Mouse (Mus musculus): ENCODE results near the gene Bcl2l13. TPM values are rescaled to one million over a fixed set of nuclear protein-coding genes. Genes with fewer than 3 reads are reported as not detected.
A peak's percentile ranks its signal among the peaks of the same experiment; 100 is the strongest.
"Not testable (repeated sequence)": the region's sequence is repeated elsewhere in the genome, so short reads cannot be mapped to it uniquely, and the experiment has no call there.

Gene Bcl2l13
- total RNA-seq, 1 experiment = 19.5 TPM

DNA sequence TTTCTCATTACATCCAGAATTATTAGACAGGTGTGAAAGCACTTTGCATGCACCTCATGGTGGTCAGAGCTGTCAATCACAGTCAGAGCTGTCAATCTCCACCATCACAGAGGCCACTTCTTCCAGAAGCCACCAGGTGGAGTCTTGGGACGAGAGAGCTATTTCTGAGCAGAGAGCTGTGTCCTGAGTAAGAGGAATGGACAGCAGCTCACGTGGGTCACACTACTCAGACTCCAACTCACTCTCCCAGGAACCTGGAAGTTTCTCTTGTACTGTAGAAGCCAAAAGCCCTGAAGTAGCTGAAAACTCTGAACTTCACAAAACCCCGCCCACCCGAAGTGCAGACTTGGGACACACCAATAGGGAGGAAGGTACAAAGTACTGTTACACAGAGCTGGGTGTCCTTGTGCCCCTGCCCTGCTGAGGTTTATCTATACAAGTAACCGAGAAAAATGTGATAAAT, 67.5 kb downstream of the Bcl2l13 start:
- DNase-seq (ENCODE audit: low read depth, low spot score) = peak; percentile 66
- H3K4me1 ChIP-seq (ENCODE audit: control insufficient read depth in 2 of 2, insufficient read depth in 2 of 2, low read length in 2 of 2, poor library complexity in 1 of 2) = peaks cover 3 to 10% of the 10 kb centered on the region in 2 experiments
- in situ Hi-C loops (cut with MboI; ENCODE audit: low sequenced_read_pairs in 2 of 2, unreplicated experiment in 2 of 2) = no loop called here

DNA sequence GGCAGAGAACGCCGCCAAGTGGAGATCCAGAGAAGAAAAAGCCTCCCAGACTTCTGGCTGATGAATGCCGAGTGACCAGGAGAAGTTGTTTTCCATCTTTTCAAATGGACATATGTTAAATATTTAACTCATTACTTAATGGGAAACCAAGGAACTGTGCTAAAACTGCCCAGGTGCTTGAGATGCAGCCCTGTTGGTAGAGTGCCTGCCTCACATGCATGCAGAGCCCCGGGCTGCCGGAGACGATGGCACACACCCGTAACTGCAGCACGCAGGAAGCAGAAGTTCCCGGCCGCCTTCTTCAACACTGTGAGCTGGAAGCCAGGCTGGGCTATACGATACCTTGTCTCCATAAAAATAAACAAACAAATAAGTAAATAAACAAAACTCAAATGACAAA, 67.9 kb downstream of the Bcl2l13 start:
- no peak overlapping the region for H3K27ac ChIP-seq (ENCODE audit: insufficient read depth, low read depth, low read length, poor library complexity, severe bottlenecking)
- H3K4me3 ChIP-seq (ENCODE audit: insufficient read depth in 1 of 2, low read depth in 1 of 2, low read length in 2 of 2, poor library complexity in 1 of 2, severe bottlenecking in 1 of 2) = no peak overlapping the region
- H3K9ac ChIP-seq (ENCODE audit: insufficient read depth, low read depth, low read length, poor library complexity, severe bottlenecking) = no peak overlapping the region
- TF ChIP-seq ZC3H11A (IDR thresholded peaks at IDR 0.05; ENCODE audit: borderline replicate concordance, low read depth, low read length) = no peak
- no peak for TF ChIP-seq CHD2 (IDR thresholded peaks at IDR 0.05; ENCODE audit: low read depth, low read length)
- TF ChIP-seq ZNF384 (IDR thresholded peaks at IDR 0.05; ENCODE audit: low read depth, low read length) = no peak
- TF ChIP-seq MAFK (IDR thresholded peaks at IDR 0.05; ENCODE audit: insufficient read depth, low read depth, low read length) = no peak
- no peak for TF ChIP-seq HCFC1 (IDR thresholded peaks at IDR 0.05; ENCODE audit: borderline replicate concordance, insufficient read depth, low read length)
- peaks cover 14% of the 10 kb centered on the region for H3K36me3 ChIP-seq (ENCODE audit: control insufficient read depth, insufficient read depth, low read length, poor library complexity, severe bottlenecking)
- in situ Hi-C loops (cut with MboI; ENCODE audit: low sequenced_read_pairs in 2 of 2, unreplicated experiment in 2 of 2) = no loop called here
- no peak for DNase-seq (ENCODE audit: low read depth, low spot score)
- peaks cover 3 to 10% of the 10 kb centered on the region in 2 experiments for H3K4me1 ChIP-seq (ENCODE audit: control insufficient read depth in 2 of 2, insufficient read depth in 2 of 2, low read length in 2 of 2, poor library complexity in 1 of 2)
- no peaks in the 10 kb centered on the region for H3K9me3 ChIP-seq (ENCODE audit: control insufficient read depth, insufficient read depth, low read depth, low read length)

More for the DNA sequence above, 67.5 kb downstream of the Bcl2l13 start:
- Histone ChIP-seq H3K27ac (ENCODE audit: insufficient read depth, low read depth, low read length, poor library complexity, severe bottlenecking) (no peak overlapping the region), H3K9me3 (ENCODE audit: control insufficient read depth, insufficient read depth, low read depth, low read length) (no peaks in the 10 kb centered on the region), H3K4me3 (ENCODE audit: insufficient read depth in 1 of 2, low read depth in 1 of 2, low read length in 2 of 2, poor library complexity in 1 of 2, severe bottlenecking in 1 of 2) (no peak overlapping the region), H3K36me3 (ENCODE audit: control insufficient read depth, insufficient read depth, low read length, poor library complexity, severe bottlenecking) (peaks cover 17% of the 10 kb centered on the region), H3K9ac (ENCODE audit: insufficient read depth, low read depth, low read length, poor library complexity, severe bottlenecking) (no peak overlapping the region)
- TF ChIP-seq ZC3H11A (IDR thresholded peaks at IDR 0.05; ENCODE audit: borderline replicate concordance, low read depth, low read length) (peak; percentile 29; the same call in 1 of the 2 replicates), MAFK (IDR thresholded peaks at IDR 0.05; ENCODE audit: insufficient read depth, low read depth, low read length) (no peak), CHD2 (IDR thresholded peaks at IDR 0.05; ENCODE audit: low read depth, low read length) (no peak), ZNF384 (IDR thresholded peaks at IDR 0.05; ENCODE audit: low read depth, low read length) (no peak), HCFC1 (IDR thresholded peaks at IDR 0.05; ENCODE audit: borderline replicate concordance, insufficient read depth, low read length) (no peak)

DNA sequence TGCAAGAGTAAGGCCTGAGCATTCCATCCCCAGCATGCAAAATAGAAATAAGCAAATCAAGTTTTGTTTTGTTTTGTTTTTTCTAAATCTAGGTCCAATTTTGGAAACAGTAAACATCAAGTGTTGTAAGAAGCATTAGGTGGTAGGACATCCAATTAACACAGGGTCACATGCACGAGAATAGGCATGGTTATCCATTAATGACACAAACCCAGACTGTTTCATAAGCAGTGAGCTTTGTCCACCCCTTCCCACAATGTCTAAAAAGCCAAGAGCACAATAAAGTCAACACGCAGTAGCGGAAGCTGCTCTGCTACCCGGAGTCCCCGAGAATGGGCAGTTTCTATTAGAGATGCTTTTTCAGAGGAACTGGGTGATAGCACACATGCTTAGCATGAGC, 69.1 kb downstream of the Bcl2l13 start:
- TF ChIP-seq CHD2 (IDR thresholded peaks at IDR 0.05; ENCODE audit: low read depth, low read length) (no peak), MAFK (IDR thresholded peaks at IDR 0.05; ENCODE audit: insufficient read depth, low read depth, low read length) (no peak), ZNF384 (IDR thresholded peaks at IDR 0.05; ENCODE audit: low read depth, low read length) (no peak), ZC3H11A (IDR thresholded peaks at IDR 0.05; ENCODE audit: borderline replicate concordance, low read depth, low read length) (no peak), HCFC1 (IDR thresholded peaks at IDR 0.05; ENCODE audit: borderline replicate concordance, insufficient read depth, low read length) (no peak)

DNA sequence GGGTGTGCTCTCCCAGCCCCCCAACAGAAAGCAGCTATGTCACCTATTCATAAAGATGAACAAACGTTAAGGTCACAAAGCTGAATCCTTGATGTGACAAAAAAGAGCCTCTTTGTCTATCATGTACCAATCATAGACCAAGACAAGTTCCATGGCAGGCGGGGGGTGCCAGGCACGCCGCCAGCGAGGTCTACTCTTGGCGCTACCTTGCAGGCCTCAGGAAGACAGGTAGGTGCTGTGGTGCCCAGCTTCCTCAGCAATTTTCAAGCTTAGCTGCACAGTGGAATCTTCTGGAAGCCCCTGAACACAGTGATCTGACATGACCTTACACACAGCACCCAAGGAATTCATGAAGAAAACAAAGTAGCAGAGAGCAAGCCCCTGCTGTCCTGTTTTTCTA, 70.5 kb downstream of the Bcl2l13 start:
- in situ Hi-C loops (cut with MboI; ENCODE audit: low sequenced_read_pairs in 2 of 2, unreplicated experiment in 2 of 2) = no loop called here

More for the DNA sequence above, 69.1 kb downstream of the Bcl2l13 start:
- no peak overlapping the region for H3K27ac ChIP-seq (ENCODE audit: insufficient read depth, low read depth, low read length, poor library complexity, severe bottlenecking)
- DNase-seq (ENCODE audit: low read depth, low spot score) = no peak
- H3K9ac ChIP-seq (ENCODE audit: insufficient read depth, low read depth, low read length, poor library complexity, severe bottlenecking) = no peak overlapping the region
- H3K9me3 ChIP-seq (ENCODE audit: control insufficient read depth, insufficient read depth, low read depth, low read length) = no peaks in the 10 kb centered on the region
- H3K4me3 ChIP-seq (ENCODE audit: insufficient read depth in 1 of 2, low read depth in 1 of 2, low read length in 2 of 2, poor library complexity in 1 of 2, severe bottlenecking in 1 of 2) = no peak overlapping the region
- in situ Hi-C loops (cut with MboI; ENCODE audit: low sequenced_read_pairs in 2 of 2, unreplicated experiment in 2 of 2) = no loop called here
- peaks cover 3 to 10% of the 10 kb centered on the region in 2 experiments for H3K4me1 ChIP-seq (ENCODE audit: control insufficient read depth in 2 of 2, insufficient read depth in 2 of 2, low read length in 2 of 2, poor library complexity in 1 of 2)
- H3K36me3 ChIP-seq (ENCODE audit: control insufficient read depth, insufficient read depth, low read length, poor library complexity, severe bottlenecking) = peaks cover 9% of the 10 kb centered on the region

DNA sequence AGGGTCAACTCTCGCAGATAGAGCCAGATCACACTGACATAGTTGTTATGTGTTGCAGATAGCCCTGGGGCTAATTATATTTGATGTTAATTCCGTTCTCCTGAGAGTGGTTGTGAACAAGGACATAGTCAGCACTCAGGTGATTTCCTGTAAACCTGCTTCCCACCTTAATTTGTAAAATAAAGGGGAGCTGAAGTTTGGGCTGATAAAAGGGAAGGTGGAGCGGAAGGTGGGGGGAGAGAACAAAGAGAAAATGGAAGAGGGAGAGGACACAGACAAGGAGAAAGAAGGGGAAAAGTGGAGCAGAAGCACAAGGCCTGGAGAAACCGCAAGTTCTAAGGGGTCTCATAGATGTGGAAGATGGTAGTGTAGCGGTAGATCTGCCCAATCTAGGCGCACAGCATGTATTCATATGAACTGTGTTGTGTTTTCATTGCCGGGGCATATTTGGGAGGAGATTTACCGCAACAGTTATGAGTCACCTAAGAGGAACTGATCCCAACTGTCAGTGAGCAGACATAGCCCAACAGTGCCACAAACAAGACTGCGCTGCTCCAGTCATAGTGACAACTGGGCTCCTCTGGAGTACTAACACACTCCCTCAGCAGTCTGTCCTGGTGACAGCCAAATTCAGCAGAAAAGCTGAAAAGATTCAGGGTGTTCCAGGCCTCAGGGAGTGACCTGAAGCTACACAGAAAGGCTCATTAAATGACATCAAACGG, 72.0 kb downstream of the Bcl2l13 start:
- H3K9me3 ChIP-seq (ENCODE audit: control insufficient read depth, insufficient read depth, low read depth, low read length); H3K9ac ChIP-seq (ENCODE audit: insufficient read depth, low read depth, low read length, poor library complexity, severe bottlenecking); H3K27ac ChIP-seq (ENCODE audit: insufficient read depth, low read depth, low read length, poor library complexity, severe bottlenecking); H3K36me3 ChIP-seq (ENCODE audit: control insufficient read depth, insufficient read depth, low read length, poor library complexity, severe bottlenecking); in situ Hi-C loops (cut with MboI; ENCODE audit: low sequenced_read_pairs in 2 of 2, unreplicated experiment in 2 of 2): not testable (repeated sequence)
- Histone ChIP-seq H3K4me1 (ENCODE audit: control insufficient read depth in 2 of 2, insufficient read depth in 2 of 2, low read length in 2 of 2, poor library complexity in 1 of 2) (peaks cover 3 to 23% of the 10 kb centered on the region in 2 experiments), H3K4me3 (ENCODE audit: insufficient read depth in 1 of 2, low read depth in 1 of 2, low read length in 2 of 2, poor library complexity in 1 of 2, severe bottlenecking in 1 of 2) (0 out of 4 replicates have a peak overlapping the region, but pooled peaks of 1 of the 2 experiments have one; percentile 18)
- peak; percentile 40 for DNase-seq (ENCODE audit: low read depth, low spot score)

More for the DNA sequence above, 70.5 kb downstream of the Bcl2l13 start:
- peaks cover 5% of the 10 kb centered on the region; the same call in 1 of the 2 replicates for H3K36me3 ChIP-seq (ENCODE audit: control insufficient read depth, insufficient read depth, low read length, poor library complexity, severe bottlenecking)
- no peaks in the 10 kb centered on the region for H3K9me3 ChIP-seq (ENCODE audit: control insufficient read depth, insufficient read depth, low read depth, low read length)
- peaks cover 3 to 14% of the 10 kb centered on the region in 2 experiments for H3K4me1 ChIP-seq (ENCODE audit: control insufficient read depth in 2 of 2, insufficient read depth in 2 of 2, low read length in 2 of 2, poor library complexity in 1 of 2)
- H3K9ac ChIP-seq (ENCODE audit: insufficient read depth, low read depth, low read length, poor library complexity, severe bottlenecking) = no peak overlapping the region
- no peak overlapping the region for H3K27ac ChIP-seq (ENCODE audit: insufficient read depth, low read depth, low read length, poor library complexity, severe bottlenecking)
- H3K4me3 ChIP-seq (ENCODE audit: insufficient read depth in 1 of 2, low read depth in 1 of 2, low read length in 2 of 2, poor library complexity in 1 of 2, severe bottlenecking in 1 of 2) = no peak overlapping the region
- TF ChIP-seq CHD2 (IDR thresholded peaks at IDR 0.05; ENCODE audit: low read depth, low read length) (no peak), HCFC1 (IDR thresholded peaks at IDR 0.05; ENCODE audit: borderline replicate concordance, insufficient read depth, low read length) (no peak), MAFK (IDR thresholded peaks at IDR 0.05; ENCODE audit: insufficient read depth, low read depth, low read length) (no peak), ZNF384 (IDR thresholded peaks at IDR 0.05; ENCODE audit: low read depth, low read length) (no peak), ZC3H11A (IDR thresholded peaks at IDR 0.05; ENCODE audit: borderline replicate concordance, low read depth, low read length) (no peak)
- DNase-seq (ENCODE audit: low read depth, low spot score) = no peak
